Mouse (Mus musculus) intestine, embryonic 16.5 days (tissue): Measurements from ENCODE around the gene Tbcel. TPM values are rescaled to one million over a fixed set of nuclear protein-coding genes. Genes with fewer than 3 reads are reported as not detected.
A peak's percentile ranks its signal among the peaks of the same experiment; 100 is the strongest.

Experiments
- ATAC-seq: fragments of 200-750 bp; cut with Nextera tagmentation; 2 replicates; pipeline ENCODE4 v1.8.0; 2017; ENCODE audit warnings: moderate TSS enrichment, moderate library complexity
- H3K27ac ChIP-seq: fragments of 300-500 bp; sonication (generic); 2 replicates; pipeline ENCODE4 v1.5.1; 2014; ENCODE audit warnings: mild to moderate bottlenecking, low read length
- H3K27me3 ChIP-seq: fragments of 300-500 bp; sonication (generic); replicated peaks from 2 replicates; pipeline ENCODE4 v1.6.1; 2014; ENCODE audit warnings: low read length, control low read depth, mixed read lengths; ENCODE audit not compliant: control insufficient read depth, insufficient read depth
- H3K36me3 ChIP-seq: fragments of 300-500 bp; sonication (generic); 2 replicates; pipeline ENCODE4 v1.6.1; 2014; ENCODE audit warnings: low read length, control low read depth; ENCODE audit not compliant: control insufficient read depth, insufficient read depth
- H3K4me1 ChIP-seq: fragments of 300-500 bp; sonication (generic); 2 replicates; pipeline ENCODE4 v1.6.1; 2014; ENCODE audit warnings: low read length, control low read depth, mixed read lengths; ENCODE audit not compliant: control insufficient read depth, insufficient read depth
- H3K4me2 ChIP-seq: fragments of 300-500 bp; sonication (generic); 2 replicates; pipeline ENCODE4 v1.6.1; 2014; ENCODE audit warnings: low read depth, low read length, control low read depth
- H3K4me3 ChIP-seq: fragments of 300-500 bp; sonication (generic); 2 replicates; pipeline ENCODE4 v1.5.1; 2014; ENCODE audit warnings: mild to moderate bottlenecking, low read length
- H3K9ac ChIP-seq: fragments of 300-500 bp; sonication (generic); 2 replicates; pipeline ENCODE4 v1.6.1; 2014; ENCODE audit warnings: low read depth, low read length
- H3K9me3 ChIP-seq: fragments of 300-500 bp; sonication (generic); 2 replicates; pipeline ENCODE4 v1.6.1; 2016; ENCODE audit warnings: low read length, control low read depth; ENCODE audit not compliant: control insufficient read depth
- WGBS: fragments of 180-500 bp; shearing (Covaris S2); extraction: QIAGEN DNeasy Blood & Tissue Kit; methylation state at CpG from one replicate; pipeline ENCODE4 v1.1.7; 2014; 5-methylcytosine and 5-hydroxymethylcytosine counted together
- polyA plus RNA-seq: library from polyadenylated mRNA; unstranded; fragments of >200 nt; fragmentation: Nextera tagmentation; extraction: Ambion mirVana; gene quantifications from 2 replicates; pipeline ENCODE4 v1.2.1, GENCODE M21; 2015

Tbcel gene
- polyA plus RNA-seq: 5.1 and 6.0 TPM in 2 replicates

- 70% methylated on average over 6 of the region's 6 CpGs for WGBS
- ATAC-seq: no peak
Measured at GRCm38 (mm10) chr9:42507709-42508108, at the start of gene Tbcel. Gene Tbcel (minus strand): TSS chr9:42507809.

GRCm38 (mm10) chr9:42555186-42555585 is 47.6 kb upstream of the Tbcel start:
- Histone ChIP-seq H3K4me3 (no peak overlapping the region), H3K27me3 (no peaks in the 10 kb centered on the region), H3K9ac (no peak overlapping the region), H3K9me3 (no peaks in the 10 kb centered on the region), H3K4me2 (no peak overlapping the region), H3K36me3 (no peaks in the 10 kb centered on the region), H3K27ac (no peak overlapping the region), H3K4me1 (no peaks in the 10 kb centered on the region)
- WGBS: 89% methylated on average over 1 of the region's 1 CpGs
- no peak for ATAC-seq

More at GRCm38 (mm10) chr9:42507709-42508108, at the start of gene Tbcel:
- no peak within 1 kb of the TSS for H3K4me2 ChIP-seq
- peaks cover 4% of the 10 kb centered on the region for H3K4me1 ChIP-seq
- no peaks in the 10 kb centered on the region for H3K36me3 ChIP-seq
- H3K4me3 ChIP-seq: no peak within 1 kb of the TSS
- H3K27me3 ChIP-seq: no peaks in the 10 kb centered on the region
- H3K9me3 ChIP-seq: no peaks in the 10 kb centered on the region
- H3K27ac ChIP-seq: no peak within 1 kb of the TSS
- no peak within 1 kb of the TSS for H3K9ac ChIP-seq

GRCm38 (mm10) chr9:42550116-42550515 is 42.5 kb upstream of the Tbcel start:
- no peaks in the 10 kb centered on the region for H3K9me3 ChIP-seq
- no peaks in the 10 kb centered on the region for H3K36me3 ChIP-seq
- H3K4me3 ChIP-seq: no peak overlapping the region
- H3K9ac ChIP-seq: no peak overlapping the region
- no peaks in the 10 kb centered on the region for H3K27me3 ChIP-seq
- H3K27ac ChIP-seq: no peak overlapping the region
- H3K4me2 ChIP-seq: no peak overlapping the region
- ATAC-seq: 0 out of 2 replicates have a peak, but pooled peaks have one; percentile 36
- WGBS: 17% methylated on average over 13 of the region's 13 CpGs
- H3K4me1 ChIP-seq: no peaks in the 10 kb centered on the region

GRCm38 (mm10) chr9:42548981-42549380 is 41.4 kb upstream of the Tbcel start:
- Histone ChIP-seq H3K4me2 (no peak overlapping the region), H3K4me3 (no peak overlapping the region), H3K9ac (no peak overlapping the region), H3K36me3 (no peaks in the 10 kb centered on the region), H3K4me1 (no peaks in the 10 kb centered on the region), H3K27ac (no peak overlapping the region), H3K9me3 (no peaks in the 10 kb centered on the region), H3K27me3 (no peaks in the 10 kb centered on the region)
- no peak for ATAC-seq
- 60% methylated on average over 7 of the region's 7 CpGs for WGBS

- WGBS: 85% methylated on average over 10 of the region's 10 CpGs
- no peak overlapping the region for H3K4me2 ChIP-seq
Measured at GRCm38 (mm10) chr9:42544521-42544920, 36.9 kb upstream of the Tbcel start.

GRCm38 (mm10) chr9:42533491-42533890 is 25.9 kb upstream of the Tbcel start:
- ATAC-seq: no peak
- Histone ChIP-seq H3K9me3 (no peaks in the 10 kb centered on the region), H3K4me2 (no peak overlapping the region), H3K36me3 (no peaks in the 10 kb centered on the region), H3K9ac (no peak overlapping the region), H3K27me3 (no peaks in the 10 kb centered on the region), H3K4me1 (no peaks in the 10 kb centered on the region), H3K4me3 (no peak overlapping the region), H3K27ac (no peak overlapping the region)
- WGBS: 84% methylated on average over 8 of the region's 8 CpGs

More at GRCm38 (mm10) chr9:42544521-42544920, 36.9 kb upstream of the Tbcel start:
- Histone ChIP-seq H3K4me1 (no peaks in the 10 kb centered on the region), H3K36me3 (no peaks in the 10 kb centered on the region), H3K4me3 (no peak overlapping the region), H3K27me3 (no peaks in the 10 kb centered on the region), H3K9ac (no peak overlapping the region), H3K27ac (no peak overlapping the region), H3K9me3 (no peaks in the 10 kb centered on the region)
- ATAC-seq: no peak

GRCm38 (mm10) chr9:42533041-42533440 is 25.4 kb upstream of the Tbcel start:
- H3K27ac ChIP-seq: no peak overlapping the region
- no peak overlapping the region for H3K4me2 ChIP-seq
- H3K27me3 ChIP-seq: no peaks in the 10 kb centered on the region
- H3K36me3 ChIP-seq: no peaks in the 10 kb centered on the region
- no peak overlapping the region for H3K4me3 ChIP-seq
- no peak overlapping the region for H3K9ac ChIP-seq
- no peaks in the 10 kb centered on the region for H3K9me3 ChIP-seq
- H3K4me1 ChIP-seq: no peaks in the 10 kb centered on the region
- no peak for ATAC-seq
- 34% methylated on average over 6 of the region's 6 CpGs for whole genome bisulfite sequencing

- 54% methylated on average over 3 of the region's 3 CpGs for WGBS
- no peaks in the 10 kb centered on the region for H3K9me3 ChIP-seq
- no peak overlapping the region for H3K27ac ChIP-seq
- no peak overlapping the region for H3K9ac ChIP-seq
- H3K36me3 ChIP-seq: no peaks in the 10 kb centered on the region
- ATAC-seq: no peak
- H3K4me1 ChIP-seq: no peaks in the 10 kb centered on the region
- H3K27me3 ChIP-seq: no peaks in the 10 kb centered on the region
- no peak overlapping the region for H3K4me2 ChIP-seq
- no peak overlapping the region for H3K4me3 ChIP-seq
Measured at GRCm38 (mm10) chr9:42531951-42532350, 24.3 kb upstream of the Tbcel start.

- 51% methylated on average over 7 of the region's 7 CpGs for WGBS
- H3K27ac ChIP-seq: no peak overlapping the region
- H3K4me2 ChIP-seq: no peak overlapping the region
- H3K9me3 ChIP-seq: no peaks in the 10 kb centered on the region
- no peaks in the 10 kb centered on the region for H3K27me3 ChIP-seq
- no peaks in the 10 kb centered on the region for H3K36me3 ChIP-seq
- no peak overlapping the region for H3K4me3 ChIP-seq
- ATAC-seq: no peak
- no peak overlapping the region for H3K9ac ChIP-seq
- H3K4me1 ChIP-seq: no peaks in the 10 kb centered on the region
Measured at GRCm38 (mm10) chr9:42530221-42531152, 22.9 kb upstream of the Tbcel start.
